Mouse (Mus musculus) cerebellum, adult 2 months (tissue): ENCODE measurements at regions not wholly inside any gene's neighbourhood (a gene's known extent, or its start where the extent isn't known, plus 50 kb on each side); places are given as distances from the start of the nearest gene placed in this dataset.
A peak's percentile ranks its signal among the peaks of the same experiment; 100 is the strongest.

Source experiments
- DNase-seq, 2 experiments: peaks; one replicate each; pipeline ENCODE4 v3.0.0; 2021
- H3K27ac ChIP-seq: fragments of 200-500 bp; 2 replicates; pipeline ENCODE4 v1.5.1; 2012; ENCODE audit warnings: low read length, control low read depth, inconsistent platforms; ENCODE audit not compliant: insufficient read depth
- H3K27me3 ChIP-seq: fragments of 200-500 bp; 2 replicates; pipeline ENCODE4 v1.6.1; 2012; ENCODE audit warnings: inconsistent platforms, mild to moderate bottlenecking, low read length, moderate library complexity; ENCODE audit not compliant: control insufficient read depth, insufficient read depth
- H3K4me1 ChIP-seq: fragments of 200-500 bp; 2 replicates; pipeline ENCODE4 v1.6.1; 2011; ENCODE audit warnings: low read length; ENCODE audit not compliant: control insufficient read depth, insufficient read depth
- H3K4me3 ChIP-seq: fragments of 200-500 bp; replicated peaks from 2 replicates; pipeline ENCODE3; 2011; ENCODE audit warnings: mild to moderate bottlenecking, low read depth, low read length, control low read depth; ENCODE audit not compliant: insufficient read depth
- CTCF ChIP-seq: fragments of 200-500 bp; IDR thresholded peaks from 2 replicates; pipeline ENCODE4 v1.5.1; 2011; ENCODE audit warnings: low read depth, mild to moderate bottlenecking, control low read depth, low read length, moderate library complexity, borderline replicate concordance; ENCODE audit not compliant: insufficient read depth
- POLR2A ChIP-seq: fragments of 200-500 bp; IDR thresholded peaks from 2 replicates; pipeline ENCODE4 v1.6.1; 2011; ENCODE audit warnings: low read length, control low read depth, borderline replicate concordance; ENCODE audit not compliant: insufficient read depth
- WGBS: fragments of 180-500 bp; shearing (Covaris S2); methylation state at CpG from one replicate; pipeline ENCODE4 v1.1.7; 2018; 5-methylcytosine and 5-hydroxymethylcytosine counted together

DNA sequence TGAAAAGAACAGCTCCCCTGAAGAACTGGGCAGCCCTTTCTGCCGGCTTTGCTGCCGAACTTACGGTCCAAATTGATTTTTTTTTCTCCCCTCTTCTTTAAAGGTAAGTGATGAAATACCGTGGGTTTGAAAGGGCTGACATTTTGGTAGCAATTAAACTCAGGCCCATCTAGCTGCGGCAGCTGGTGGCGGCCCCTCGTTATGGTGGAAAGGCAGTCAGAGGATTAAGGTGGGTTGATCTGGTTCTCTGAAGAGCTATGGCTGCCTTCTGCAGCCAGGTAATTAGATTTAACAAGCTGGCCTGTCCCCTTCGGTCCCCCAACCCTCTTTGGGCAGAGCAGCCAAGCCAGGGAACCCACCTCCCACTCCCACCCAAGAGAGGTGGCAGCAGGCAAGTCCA lies 214.1 kb upstream of the Csf3r start:
- Histone ChIP-seq H3K4me3 (no peak overlapping the region), H3K4me1 (peaks cover 6% of the 10 kb centered on the region), H3K27me3 (no peaks in the 10 kb centered on the region; the same call in 1 of the 2 replicates), H3K27ac (no peak overlapping the region)
- no peak for TF ChIP-seq CTCF
- no peak for TF ChIP-seq POLR2A
- 86% methylated on average over 8 of the region's 8 CpGs for WGBS
- DNase-seq, result no peak

DNA sequence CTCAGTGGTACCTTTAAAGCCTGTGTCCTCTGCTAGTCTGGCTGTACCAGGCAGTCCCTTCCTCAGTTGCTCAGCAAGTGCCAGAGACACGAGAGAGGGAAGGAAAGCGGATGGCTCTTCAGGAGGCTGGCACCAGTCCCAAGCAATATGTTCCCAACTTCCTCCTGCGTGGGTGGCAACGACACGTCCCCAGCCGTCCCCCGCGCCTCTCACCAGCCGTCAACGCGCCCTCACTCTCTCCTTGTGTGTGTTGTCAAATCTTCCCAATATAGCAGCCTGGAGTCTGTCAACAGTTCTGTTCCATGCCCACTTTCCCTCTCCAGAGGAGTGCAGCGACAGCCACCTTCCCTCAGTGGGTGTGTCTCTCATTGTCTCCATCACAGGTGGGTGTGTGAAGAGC lies 210.0 kb upstream of the Csf3r start:
- no peak overlapping the region for H3K27ac ChIP-seq
- H3K4me1 ChIP-seq, result peaks cover 6% of the 10 kb centered on the region
- peak; percentile 24 to 28 for DNase-seq
- no peaks in the 10 kb centered on the region; the same call in 1 of the 2 replicates for H3K27me3 ChIP-seq
- TF ChIP-seq POLR2A (no peak), CTCF (no peak)
- no peak overlapping the region for H3K4me3 ChIP-seq
- 9% methylated on average over 12 of the region's 12 CpGs for whole genome bisulfite sequencing

GRCm38 (mm10) chr4:125815276-125815675 lies 209.1 kb upstream of the Csf3r start:
- peaks cover 6% of the 10 kb centered on the region for H3K4me1 ChIP-seq
- no peak overlapping the region for H3K27ac ChIP-seq
- TF ChIP-seq POLR2A, result no peak
- no peak for TF ChIP-seq CTCF
- WGBS, result 90% methylated on average over 3 of the region's 3 CpGs
- H3K27me3 ChIP-seq, result no peaks in the 10 kb centered on the region
- no peak for DNase-seq
- no peak overlapping the region for H3K4me3 ChIP-seq

GRCm38 (mm10) chr4:125824525-125824924 lies 199.8 kb upstream of the Csf3r start:
- 14% methylated on average over 3 of the region's 3 CpGs for WGBS
- H3K4me1 ChIP-seq, result peaks cover 23% of the 10 kb centered on the region
- no peak overlapping the region for H3K27ac ChIP-seq
- peak; percentile 25 to 29 for DNase-seq
- H3K4me3 ChIP-seq, result no peak overlapping the region
- TF ChIP-seq POLR2A (no peak), CTCF (no peak)
- no peaks in the 10 kb centered on the region for H3K27me3 ChIP-seq

DNA sequence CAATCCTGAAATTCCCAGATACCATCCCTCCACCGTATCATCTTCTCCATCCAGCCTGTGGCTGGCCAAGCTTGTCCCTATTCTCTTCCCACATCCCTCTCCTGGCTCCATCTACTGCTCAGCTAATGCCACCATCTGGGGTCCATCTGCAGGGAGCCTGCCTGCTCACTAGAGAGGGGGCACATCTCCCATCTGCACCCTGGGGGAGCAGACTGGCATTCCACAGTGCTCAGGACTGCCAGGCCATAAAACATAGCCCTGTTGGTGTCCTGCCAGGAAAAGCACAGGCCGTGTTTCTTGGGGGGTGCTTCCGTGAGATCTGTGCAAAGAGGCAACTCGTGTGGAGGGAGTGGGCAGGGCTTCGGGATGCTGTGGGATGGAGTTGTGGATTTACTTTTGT lies 197.9 kb upstream of the Csf3r start:
- 30% methylated on average over 5 of the region's 5 CpGs for WGBS
- no peak overlapping the region for H3K4me3 ChIP-seq
- H3K27ac ChIP-seq, result no peak overlapping the region
- DNase-seq, result peak in 1 of 2 experiments; percentile 24
- H3K4me1 ChIP-seq, result peaks cover 23% of the 10 kb centered on the region
- H3K27me3 ChIP-seq, result no peaks in the 10 kb centered on the region
- no peak for TF ChIP-seq POLR2A

DNA sequence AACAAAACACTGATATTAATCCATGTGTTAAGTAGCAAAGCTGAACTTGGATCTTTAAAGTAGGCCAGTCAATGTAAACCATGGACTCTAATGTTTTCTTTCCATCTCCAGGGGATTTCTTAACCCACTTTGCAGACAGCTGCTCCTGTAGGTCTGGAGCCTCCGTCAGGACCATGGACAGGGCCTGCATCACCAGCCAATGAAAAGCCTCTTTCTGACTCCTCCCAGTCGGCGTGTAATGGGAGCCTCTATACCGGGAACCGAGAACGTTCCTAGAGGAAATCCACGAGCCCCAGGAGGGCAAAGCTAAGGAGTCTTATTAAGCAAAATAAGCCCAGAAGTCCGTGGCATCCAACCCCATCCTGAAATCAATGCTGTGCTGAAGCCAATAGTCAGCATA lies 189.1 kb upstream of the Csf3r start:
- no peaks in the 10 kb centered on the region for H3K27me3 ChIP-seq
- H3K4me3 ChIP-seq, result no peak overlapping the region
- DNase-seq, result no peak
- WGBS, result 18% methylated on average over 8 of the region's 8 CpGs
- no peak overlapping the region for H3K27ac ChIP-seq
- no peaks in the 10 kb centered on the region for H3K4me1 ChIP-seq
- no peak for TF ChIP-seq POLR2A
- no peak for TF ChIP-seq CTCF

DNA sequence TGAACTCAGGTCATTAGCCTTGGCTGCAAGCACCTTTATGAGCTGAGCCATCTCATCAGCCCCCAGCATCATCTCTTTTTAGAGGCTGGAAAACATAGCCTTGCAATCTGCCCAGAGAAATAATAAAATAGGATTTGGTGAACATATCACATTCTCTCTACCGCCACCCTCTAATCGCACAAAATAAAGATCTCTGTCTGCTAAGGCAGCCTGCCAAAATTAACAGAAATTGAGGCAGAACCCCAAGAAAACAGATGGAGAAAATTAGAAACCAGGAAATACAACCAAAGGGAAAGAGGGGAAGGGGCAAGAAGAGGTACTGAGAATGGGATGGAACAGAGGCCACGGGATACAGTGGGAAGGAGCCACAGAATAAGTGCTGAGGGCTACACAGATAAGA lies 176.8 kb upstream of the Csf3r start:
- DNase-seq, result no peak
- TF ChIP-seq POLR2A (no peak), CTCF (no peak)

DNA sequence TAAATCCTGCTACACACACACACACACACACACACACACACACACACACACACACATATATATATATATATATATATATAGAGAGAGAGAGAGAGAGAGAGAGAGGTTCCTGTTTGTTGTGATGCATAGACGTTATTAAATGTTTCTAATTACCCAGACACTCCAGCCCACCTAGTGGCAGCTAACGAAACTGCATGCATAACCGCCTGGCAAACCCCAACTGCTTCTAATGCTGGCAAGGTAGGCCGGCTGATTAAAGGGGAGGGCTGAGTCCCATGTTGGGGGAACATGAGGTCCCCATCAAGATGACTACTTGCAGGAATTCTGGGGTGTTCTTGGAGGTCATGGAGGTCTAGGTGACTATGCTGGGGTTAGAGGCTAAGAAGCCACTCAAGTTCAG lies 174.1 kb upstream of the Csf3r start:
- Histone ChIP-seq H3K27me3 (no peaks in the 10 kb centered on the region), H3K4me1 (no peaks in the 10 kb centered on the region), H3K4me3 (no peak overlapping the region), H3K27ac (no peak overlapping the region)
- DNase-seq, result peak; percentile 38 to 63
- WGBS, result 8% methylated on average over 4 of the region's 4 CpGs
- TF ChIP-seq POLR2A, result no peak
- TF ChIP-seq CTCF, result peak; percentile 64

More for the DNA sequence above, 176.8 kb upstream of the Csf3r start:
- H3K27ac ChIP-seq, result no peak overlapping the region
- H3K4me1 ChIP-seq, result no peaks in the 10 kb centered on the region
- no peak overlapping the region for H3K4me3 ChIP-seq
- WGBS, result 82% methylated on average over 3 of the region's 3 CpGs
- no peaks in the 10 kb centered on the region; the same call in 1 of the 2 replicates for H3K27me3 ChIP-seq
